ENCODE assay signal across 8 mouse cellular contexts in the genomic region with DNA sequence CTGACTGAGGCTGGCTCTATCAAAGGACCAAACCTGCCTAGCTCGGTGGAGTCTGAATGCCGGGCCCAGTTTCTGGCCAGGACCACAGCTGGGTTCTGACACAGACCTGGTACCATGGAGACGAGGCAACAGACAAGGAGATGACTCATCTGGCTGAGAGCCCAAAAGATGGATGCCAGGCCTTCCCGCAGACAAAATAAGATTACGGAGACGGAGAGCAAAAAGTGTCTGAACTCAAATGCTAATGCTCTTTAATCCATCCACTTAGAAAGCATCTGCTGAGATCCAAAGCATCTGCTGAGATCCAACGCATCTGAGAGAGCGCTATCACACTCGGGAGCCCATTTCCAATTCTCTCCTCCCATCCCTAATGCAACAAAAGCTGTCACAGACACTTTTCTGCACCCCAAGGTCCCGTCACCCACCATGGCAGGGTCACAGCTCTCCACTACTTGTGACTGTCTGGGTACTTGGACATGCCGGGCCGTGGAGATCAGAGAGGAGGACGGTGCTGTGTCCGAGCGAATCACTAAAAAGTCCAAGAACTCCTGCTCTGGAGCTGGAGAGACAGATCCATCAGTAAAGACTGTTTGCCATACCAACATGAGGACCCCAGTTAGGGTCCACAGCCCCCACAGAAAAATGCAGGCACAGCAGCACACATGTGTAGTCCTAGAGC.
A peak's percentile ranks its signal among the peaks of the same experiment; 100 is the strongest.
DNase-seq lines count a peak whose midpoint lies in the region; ATAC-seq and TF ChIP-seq lines count a peak whose summit lies in the region.

No protein-coding gene starts in this region.

- H3K27ac ChIP-seq in midbrain, embryonic 10.5 days (replicated peaks): peak overlapping the region; percentile 74
- H3K27ac ChIP-seq in midbrain, embryonic 11.5 days (ENCODE audit: low read depth, low read length): no peak overlapping the region
- H3K27ac ChIP-seq in cortical plate, adult 2 months (ENCODE audit: insufficient read depth, low read length): 0 out of 2 replicates have a peak overlapping the region, but pooled peaks have one; percentile 24
- H3K27ac ChIP-seq in neural tube, embryonic 15.5 days (replicated peaks): peak overlapping the region; percentile 38

- no peaks in the 10 kb centered on the region for H3K9me3 ChIP-seq in midbrain, embryonic 10.5 days (replicated peaks)
- H3K9me3 ChIP-seq in midbrain, embryonic 11.5 days (ENCODE audit: control insufficient read depth, low read length): no peaks in the 10 kb centered on the region
- no peaks in the 10 kb centered on the region for H3K9me3 ChIP-seq in neural tube, embryonic 15.5 days (replicated peaks)

- peaks cover 49% of the 10 kb centered on the region for H3K4me1 ChIP-seq in midbrain, embryonic 10.5 days
- peaks cover 7% of the 10 kb centered on the region for H3K4me1 ChIP-seq in midbrain, embryonic 11.5 days (ENCODE audit: control insufficient read depth, insufficient read depth, low read length)
- H3K4me1 ChIP-seq in cortical plate, adult 2 months (ENCODE audit: control insufficient read depth, insufficient read depth, low read length): peaks cover 4% of the 10 kb centered on the region; the same call in 1 of the 2 replicates
- H3K4me1 ChIP-seq in neural tube, embryonic 15.5 days: peaks cover 43% of the 10 kb centered on the region

- H3K9ac ChIP-seq in midbrain, embryonic 11.5 days (ENCODE audit: low read length): no peak overlapping the region
- no peak overlapping the region for H3K9ac ChIP-seq in neural tube, embryonic 15.5 days (replicated peaks)

- no peak for ATAC-seq in midbrain, embryonic 11.5 days (ENCODE audit: low FRiP score)
- no peak for ATAC-seq in neural tube, embryonic 15.5 days (ENCODE audit: low FRiP score)

- no peak overlapping the region for H3K4me2 ChIP-seq in midbrain, embryonic 11.5 days
- no peak overlapping the region for H3K4me2 ChIP-seq in neural tube, embryonic 15.5 days

- H3K36me3 ChIP-seq in midbrain, embryonic 10.5 days: no peaks in the 10 kb centered on the region
- no peaks in the 10 kb centered on the region for H3K36me3 ChIP-seq in midbrain, embryonic 11.5 days (ENCODE audit: control insufficient read depth, insufficient read depth, low read length)
- H3K36me3 ChIP-seq in neural tube, embryonic 15.5 days: no peaks in the 10 kb centered on the region

- no peak overlapping the region for H3K4me3 ChIP-seq in midbrain, embryonic 10.5 days
- no peak overlapping the region for H3K4me3 ChIP-seq in midbrain, embryonic 11.5 days (ENCODE audit: low read depth, low read length)
- H3K4me3 ChIP-seq in cortical plate, adult 2 months (ENCODE audit: insufficient read depth, low read length): no peak overlapping the region
- no peak overlapping the region for H3K4me3 ChIP-seq in neural tube, embryonic 15.5 days (replicated peaks)

- no peak for TF ChIP-seq POLR2A in cortical plate, adult 2 months (IDR thresholded peaks at IDR 0.05; ENCODE audit: extremely low read depth, insufficient read depth, low read length)

- no peak for TF ChIP-seq CTCF in cortical plate, adult 2 months (IDR thresholded peaks at IDR 0.05; ENCODE audit: extremely low read depth, insufficient read depth, low read length)

- peaks cover 27% of the 10 kb centered on the region; the same call in 1 of the 2 replicates for H3K27me3 ChIP-seq in midbrain, embryonic 10.5 days (ENCODE audit: low read depth, poor library complexity, severe bottlenecking)
- H3K27me3 ChIP-seq in midbrain, embryonic 11.5 days (ENCODE audit: control insufficient read depth, insufficient read depth, low read length): no peaks in the 10 kb centered on the region
- no peaks in the 10 kb centered on the region; the same call in 1 of the 2 replicates for H3K27me3 ChIP-seq in neural tube, embryonic 15.5 days (replicated peaks)

- 77% methylated on average over 15 of the region's 15 CpGs for WGBS in midbrain, embryonic 10.5 days
- WGBS in midbrain, embryonic 11.5 days: 58% methylated on average over 15 of the region's 15 CpGs
- WGBS in neural tube, embryonic 15.5 days: 63% methylated on average over 15 of the region's 15 CpGs

- DNase-seq in midbrain, embryonic 10.5 days (ENCODE audit: low spot score): no peak
- DNase-seq in midbrain, embryonic 11.5 days (ENCODE audit: low spot score, missing footprints): no peak
- DNase-seq in heart, adult 8-10 months (ENCODE audit: low spot score): peak; percentile 54
- peak; percentile 28 to 85 for DNase-seq in left cerebral cortex, adult 8-10 months (ENCODE audit: low spot score in 2 of 2)
- no peak for DNase-seq in spleen, postnatal 4 days (ENCODE audit: low spot score in 2 of 2)
- DNase-seq in embryo, embryonic 10.5 days (ENCODE audit: low spot score): no peak

Comparison
In these comparisons a context has a peak if more than half of its experiments do, and no peak if none do; other contexts are left out.
1. DNase-seq: peak in heart, adult 8-10 months (single experiment) and left cerebral cortex, adult 8-10 months (2 of 2); none in midbrain, embryonic 10.5 days (single experiment), midbrain, embryonic 11.5 days (single experiment), spleen, postnatal 4 days (0 of 2) and embryo, embryonic 10.5 days (single experiment).